Mouse (Mus musculus): ENCODE data around the gene Rpf1.

Gene Rpf1

GRCm38 (mm10) chr3:146500003-146500809 lies 21.0 kb downstream of the Rpf1 start:
- peak; percentile 64 for DNase-seq (ENCODE audit: low read depth, low spot score)

GRCm38 (mm10) chr3:146499431-146500002 lies 21.7 kb downstream of the Rpf1 start, which contains the start of the genes Spata1 and Gng5:
Spata1 (minus strand) TSS chr3:146499753.
Gng5 (plus strand) TSS chr3:146499807.
- peak; percentile 67 for DNase-seq (ENCODE audit: low read depth, low spot score)

- DNase-seq (ENCODE audit: low read depth, low spot score): no peak
Observed at GRCm38 (mm10) chr3:146498989-146499388, 22.2 kb downstream of the Rpf1 start.

- DNase-seq (ENCODE audit: low read depth, low spot score): no peak
Observed at GRCm38 (mm10) chr3:146494941-146495340, 26.3 kb downstream of the Rpf1 start.

- peak; percentile 80 for DNase-seq (ENCODE audit: low read depth, low spot score)
Observed at GRCm38 (mm10) chr3:146486464-146486863, 34.8 kb downstream of the Rpf1 start.

- no peak for DNase-seq (ENCODE audit: low read depth, low spot score)
Observed at GRCm38 (mm10) chr3:146482044-146482443, 39.2 kb downstream of the Rpf1 start.

GRCm38 (mm10) chr3:146474428-146474827 lies 46.8 kb downstream of the Rpf1 start:
- no peak for DNase-seq (ENCODE audit: low read depth, low spot score)

GRCm38 (mm10) chr3:146473741-146474140 lies 47.5 kb downstream of the Rpf1 start:
- DNase-seq (ENCODE audit: low read depth, low spot score): no peak

GRCm38 (mm10) chr3:146472657-146473056 lies 48.6 kb downstream of the Rpf1 start:
- DNase-seq (ENCODE audit: low read depth, low spot score): peak; percentile 51

- peak; percentile 48 for DNase-seq (ENCODE audit: low read depth, low spot score)
Observed at GRCm38 (mm10) chr3:146469226-146469625, 52.0 kb downstream of the Rpf1 start.

GRCm38 (mm10) chr3:146462939-146463338 lies 58.3 kb downstream of the Rpf1 start:
- peak; percentile 29 for DNase-seq (ENCODE audit: low read depth, low spot score)
